Mouse (Mus musculus) myocyte (in vitro differentiated cells): Measurements from ENCODE around the gene Ano1. TPM values are rescaled to one million over a fixed set of nuclear protein-coding genes. Genes with fewer than 3 reads are reported as not detected.

ENCODE experiments used
- H3K27me3 ChIP-seq: one replicate; pipeline ENCODE4 v1.6.1; 2011; ENCODE audit not compliant: control insufficient read depth, insufficient read depth, insufficient read length
- H3K36me3 ChIP-seq: one replicate; pipeline ENCODE4 v1.6.1; 2011; ENCODE audit not compliant: control insufficient read depth, insufficient read depth
- H3K4me2 ChIP-seq: one replicate; pipeline ENCODE4 v1.6.1; 2011; ENCODE audit warnings: low read depth, control low read depth
- H3K4me3 ChIP-seq: one replicate; pipeline ENCODE4 v1.5.1; 2011; ENCODE audit warnings: mild to moderate bottlenecking, control low read depth, moderate library complexity
- H3K79me2 ChIP-seq: one replicate; pipeline ENCODE4 v1.6.1; 2011; ENCODE audit not compliant: control insufficient read depth, insufficient read depth
- H3ac ChIP-seq: one replicate; pipeline ENCODE4 v1.6.1; 2011; ENCODE audit not compliant: control insufficient read depth, insufficient read length
- CEBPB ChIP-seq: IDR thresholded peaks from 2 replicates; pipeline ENCODE4 v1.6.1; 2011; ENCODE audit warnings: mild to moderate bottlenecking, moderate library complexity; ENCODE audit not compliant: poor library complexity, insufficient read depth, severe bottlenecking
- E2F4 ChIP-seq: IDR thresholded peaks from one replicate; pipeline ENCODE4 v1.6.1; 2011; ENCODE audit warnings: mild to moderate bottlenecking, control low read depth, moderate library complexity; ENCODE audit not compliant: insufficient read depth
- MAX ChIP-seq: IDR thresholded peaks from one replicate; pipeline ENCODE4 v1.6.1; 2011; ENCODE audit warnings: low read depth, mild to moderate bottlenecking, control low read depth
- MYOD1 ChIP-seq, 3 experiments: IDR thresholded peaks; one replicate each; pipeline ENCODE4 v1.6.1; 2011; ENCODE audit warnings: control low read depth in 2 of 3, low read depth in 2 of 3, mild to moderate bottlenecking in 2 of 3, moderate library complexity in 1 of 3; ENCODE audit not compliant: insufficient read length in 2 of 3, control insufficient read depth in 1 of 3
- MYOG ChIP-seq, 3 experiments: IDR thresholded peaks; one replicate each; pipeline ENCODE4 v1.6.1; 2011; ENCODE audit warnings: control low read depth in 2 of 3, low read depth in 2 of 3, mild to moderate bottlenecking in 2 of 3; ENCODE audit not compliant: insufficient read length in 2 of 3, control insufficient read depth in 1 of 3, insufficient read depth in 1 of 3
- POLR2A ChIP-seq: IDR thresholded peaks from one replicate; pipeline ENCODE4 v1.6.1; 2011; ENCODE audit warnings: low read depth, mild to moderate bottlenecking, control low read depth, moderate library complexity; ENCODE audit not compliant: insufficient read length
- POLR2AphosphoS2 ChIP-seq: IDR thresholded peaks from one replicate; pipeline ENCODE4 v1.6.1; 2011; ENCODE audit warnings: low read depth, control low read depth; ENCODE audit not compliant: insufficient read length
- REST ChIP-seq: IDR thresholded peaks from one replicate; pipeline ENCODE4 v1.6.1; 2011; ENCODE audit warnings: mild to moderate bottlenecking, control low read depth, moderate library complexity; ENCODE audit not compliant: insufficient read depth, insufficient read length
- SRF ChIP-seq: IDR thresholded peaks from one replicate; pipeline ENCODE4 v1.6.1; 2011; ENCODE audit warnings: low read depth; ENCODE audit not compliant: control insufficient read depth, insufficient read length
- TCF12 ChIP-seq: IDR thresholded peaks from one replicate; pipeline ENCODE4 v1.6.1; 2011; ENCODE audit warnings: mild to moderate bottlenecking, control low read depth; ENCODE audit not compliant: poor library complexity, insufficient read depth, severe bottlenecking
- TCF3 ChIP-seq: IDR thresholded peaks from one replicate; pipeline ENCODE4 v1.6.1; 2011; ENCODE audit warnings: low read depth, control low read depth; ENCODE audit not compliant: insufficient read length
- USF1 ChIP-seq: IDR thresholded peaks from one replicate; pipeline ENCODE4 v1.6.1; 2011; ENCODE audit warnings: low read depth, mild to moderate bottlenecking, control low read depth, moderate library complexity
- polyA plus RNA-seq: library from polyadenylated mRNA; unstranded; fragments of >200 nt; fragmentation: generic; extraction: Trizol; gene quantifications from one replicate; pipeline ENCODE4 v1.2.1, GENCODE M21; 2012; ENCODE audit warnings: missing spikeins

Gene Ano1
- polyA plus RNA-seq, 1 experiment, result 2.2 TPM

DNA sequence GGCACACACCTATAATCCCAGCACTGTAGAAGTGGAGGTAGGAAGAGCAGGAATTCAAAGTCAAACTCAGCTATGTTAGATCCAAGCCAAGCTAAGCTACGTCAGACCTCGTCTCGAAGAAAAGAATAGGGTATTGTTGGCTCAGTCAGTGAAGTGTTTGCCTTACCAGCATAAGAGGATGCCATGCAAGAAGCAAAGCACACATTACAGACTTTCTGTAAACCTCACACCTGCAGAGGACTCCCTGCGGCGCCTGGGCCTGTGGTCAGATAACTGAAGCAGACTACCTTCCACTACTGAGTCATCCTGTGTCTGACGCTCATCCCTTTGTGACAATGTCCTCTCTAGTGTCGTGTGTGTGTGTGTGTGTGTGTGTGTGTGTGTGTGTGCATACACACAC, 142.2 kb downstream of the Ano1 start:
- no peaks in the 10 kb centered on the region for H3K27me3 ChIP-seq
- no peak overlapping the region for H3K4me3 ChIP-seq
- TF ChIP-seq POLR2A (no peak), USF1 (no peak), TCF12 (no peak), REST (no peak), TCF3 (no peak), CEBPB (no peak)
- H3K79me2 ChIP-seq, result no peaks in the 10 kb centered on the region
- no peak overlapping the region for H3ac ChIP-seq
- H3K36me3 ChIP-seq, result no peaks in the 10 kb centered on the region
- H3K4me2 ChIP-seq, result no peak overlapping the region

DNA sequence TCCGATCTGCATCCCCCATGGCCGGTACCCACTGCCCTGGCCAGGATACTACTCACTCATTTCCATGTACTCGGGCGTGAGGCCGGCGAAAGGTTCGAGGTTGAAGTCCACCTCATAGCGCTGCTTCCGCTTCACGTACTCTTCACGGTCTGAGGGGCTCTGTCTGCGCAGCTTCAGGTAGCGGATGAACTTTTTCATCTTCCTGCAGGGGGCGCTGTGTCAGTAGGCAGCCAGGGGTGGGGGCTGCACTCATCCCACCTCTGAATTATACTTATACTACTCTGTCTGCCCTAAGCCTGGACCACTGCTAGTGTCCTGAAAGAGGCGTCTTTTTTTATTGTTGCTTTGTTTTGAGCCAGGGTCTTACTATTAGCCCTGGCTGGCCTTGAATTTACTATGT, 143.9 kb downstream of the Ano1 start:
- no peaks in the 10 kb centered on the region for H3K36me3 ChIP-seq
- H3K79me2 ChIP-seq, result no peaks in the 10 kb centered on the region
- H3K27me3 ChIP-seq, result no peaks in the 10 kb centered on the region
- no peak for TF ChIP-seq E2F4
- TF ChIP-seq POLR2A, result no peak
- no peak for TF ChIP-seq MAX
- TF ChIP-seq TCF12, result no peak
- no peak for TF ChIP-seq SRF
- TF ChIP-seq USF1, result no peak
- no peak for TF ChIP-seq MYOG (IDR thresholded peaks at IDR 0.05; ENCODE audit: control insufficient read depth in 1 of 3, insufficient read depth in 1 of 3, insufficient read length in 2 of 3, low read depth in 2 of 3)
- no peak for TF ChIP-seq POLR2AphosphoS2
- TF ChIP-seq MYOD1 (IDR thresholded peaks at IDR 0.05; ENCODE audit: control insufficient read depth in 1 of 3, insufficient read length in 2 of 3, low read depth in 2 of 3), result no peak
- no peak for TF ChIP-seq TCF3
- no peak for TF ChIP-seq REST
- no peak for TF ChIP-seq CEBPB
- H3K4me3 ChIP-seq, result no peak overlapping the region
- H3ac ChIP-seq, result no peak overlapping the region
- no peak overlapping the region for H3K4me2 ChIP-seq

DNA sequence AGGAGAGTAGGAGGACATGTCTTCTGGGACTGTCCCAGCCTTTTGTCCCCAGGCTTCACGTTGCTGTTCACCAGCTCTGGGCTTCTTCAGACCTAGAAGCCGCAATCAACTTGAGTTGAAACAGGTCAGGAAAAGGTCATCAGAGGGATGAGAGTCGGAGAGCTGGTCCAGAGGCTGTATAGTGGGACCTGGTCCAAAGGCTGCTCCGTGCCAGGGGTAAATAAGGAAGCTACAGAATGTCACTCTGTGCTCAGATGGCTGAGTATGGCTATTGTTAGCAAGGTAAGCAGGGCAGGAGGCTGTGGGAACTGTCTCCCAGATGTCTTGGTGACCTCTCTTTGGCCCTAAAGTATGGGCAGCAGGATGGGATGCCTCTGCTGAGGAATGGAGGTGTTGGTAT, 147.0 kb downstream of the Ano1 start:
- no peak for TF ChIP-seq MYOD1 (IDR thresholded peaks at IDR 0.05; ENCODE audit: control insufficient read depth in 1 of 3, insufficient read length in 2 of 3, low read depth in 2 of 3)
- TF ChIP-seq MAX, result no peak
- TF ChIP-seq POLR2A, result no peak
- TF ChIP-seq REST, result no peak
- no peaks in the 10 kb centered on the region for H3K79me2 ChIP-seq
- no peak overlapping the region for H3K4me2 ChIP-seq
- H3ac ChIP-seq, result no peak overlapping the region
- H3K27me3 ChIP-seq, result no peaks in the 10 kb centered on the region
- H3K4me3 ChIP-seq, result no peak overlapping the region
- H3K36me3 ChIP-seq, result no peaks in the 10 kb centered on the region

DNA sequence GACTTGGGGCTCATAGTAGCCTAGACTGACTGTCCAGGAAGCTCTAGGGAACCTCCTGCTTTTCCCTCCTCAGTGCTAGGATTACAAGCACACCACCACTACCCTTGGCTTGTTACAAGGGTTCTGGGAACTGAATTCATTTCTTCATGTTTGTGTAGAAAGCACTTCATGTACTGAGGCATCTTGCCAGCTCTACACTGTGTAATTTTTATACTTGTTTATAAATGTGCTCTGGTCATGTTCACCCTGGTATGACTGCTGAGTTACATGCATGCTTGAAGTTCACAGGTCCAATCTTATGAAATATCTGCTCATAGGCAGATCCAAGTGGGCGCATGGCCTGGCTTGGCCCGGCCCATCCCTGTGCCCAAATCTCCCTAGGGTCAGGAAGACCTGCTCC, 147.5 kb downstream of the Ano1 start:
- no peak for TF ChIP-seq MAX
- no peak for TF ChIP-seq MYOD1 (IDR thresholded peaks at IDR 0.05; ENCODE audit: control insufficient read depth in 1 of 3, insufficient read length in 2 of 3, low read depth in 2 of 3)
- no peak for TF ChIP-seq POLR2A
- TF ChIP-seq SRF, result no peak
- TF ChIP-seq REST, result no peak
- TF ChIP-seq TCF3, result no peak
- TF ChIP-seq MYOG (IDR thresholded peaks at IDR 0.05; ENCODE audit: control insufficient read depth in 1 of 3, insufficient read depth in 1 of 3, insufficient read length in 2 of 3, low read depth in 2 of 3), result no peak
- TF ChIP-seq POLR2AphosphoS2, result no peak
- no peak for TF ChIP-seq TCF12
- TF ChIP-seq E2F4, result no peak
- TF ChIP-seq CEBPB, result no peak
- TF ChIP-seq USF1, result no peak
- no peak overlapping the region for H3K4me3 ChIP-seq
- H3K79me2 ChIP-seq, result no peaks in the 10 kb centered on the region
- H3K36me3 ChIP-seq, result no peaks in the 10 kb centered on the region
- no peaks in the 10 kb centered on the region for H3K27me3 ChIP-seq
- no peak overlapping the region for H3ac ChIP-seq
- H3K4me2 ChIP-seq, result no peak overlapping the region

DNA sequence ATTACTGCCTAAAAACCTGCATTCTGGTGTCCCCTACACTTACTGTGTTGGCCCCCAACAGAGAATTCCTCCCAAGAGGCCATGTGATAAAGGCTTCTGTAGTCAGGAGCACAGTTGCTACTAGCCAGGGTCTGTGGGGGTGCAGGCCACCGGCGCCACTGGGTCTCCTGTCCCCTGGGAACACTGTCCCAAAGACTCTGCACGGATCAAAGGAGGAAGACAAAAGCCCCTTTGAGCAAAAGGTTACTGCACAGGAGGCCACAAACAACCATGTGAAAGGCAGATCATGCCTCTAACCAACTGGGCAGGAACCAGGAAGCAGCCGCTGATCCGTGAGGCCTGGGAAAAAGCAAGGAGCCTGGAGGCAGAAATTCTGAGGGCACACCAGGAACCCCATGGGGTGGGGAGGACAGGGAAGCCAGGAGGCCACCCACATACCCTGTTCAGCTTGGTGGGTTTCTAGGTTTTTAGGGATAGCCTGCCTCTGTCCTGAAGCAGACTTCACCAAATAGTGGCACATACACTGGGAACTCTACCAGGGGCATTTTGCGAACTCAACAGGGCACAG, 151.4 kb downstream of the Ano1 start:
- Histone ChIP-seq H3K79me2 (no peaks in the 10 kb centered on the region), H3ac (no peak overlapping the region), H3K36me3 (no peaks in the 10 kb centered on the region), H3K4me2 (no peak overlapping the region), H3K4me3 (no peak overlapping the region), H3K27me3 (no peaks in the 10 kb centered on the region)
- TF ChIP-seq TCF12, result no peak
- no peak for TF ChIP-seq MAX
- no peak for TF ChIP-seq CEBPB
- TF ChIP-seq POLR2A, result no peak
- TF ChIP-seq E2F4, result no peak
- TF ChIP-seq TCF3, result no peak
- TF ChIP-seq SRF, result no peak
- no peak for TF ChIP-seq POLR2AphosphoS2
- TF ChIP-seq MYOG (IDR thresholded peaks at IDR 0.05; ENCODE audit: control insufficient read depth in 1 of 3, insufficient read depth in 1 of 3, insufficient read length in 2 of 3, low read depth in 2 of 3), result no peak
- TF ChIP-seq USF1, result no peak
- no peak for TF ChIP-seq MYOD1 (IDR thresholded peaks at IDR 0.05; ENCODE audit: control insufficient read depth in 1 of 3, insufficient read length in 2 of 3, low read depth in 2 of 3)
- TF ChIP-seq REST, result no peak
